In genomic region chr2:174659874-174660273, GRCm38 (mm10) we compare ENCODE assay signal across 24 mouse cellular contexts. TPM values are rescaled to one million over a fixed set of nuclear protein-coding genes. Genes with fewer than 3 reads are reported as not detected.
"Had no signal": no experiment of that assay in that cellular context is flagged by ENCODE, and none has a peak within 500 bp of the region (broad histone marks: within the 10 kb centered on the region; RNA-seq: fewer than 3 reads in every experiment).

No protein-coding gene starts in this region.

- DNase-seq: kidney, adult 11 months; kidney, adult 8-10 months; kidney, postnatal 14 days; kidney, postnatal 4 days; left cerebral cortex, postnatal 4 days; liver; lung, adult 18-20 months; lung, postnatal 10 days; lung, postnatal 36 days; retina, postnatal 1 day; right cerebral cortex, postnatal 25 days; thymus, adult 2 months; thymus, postnatal 25 days had no signal

- ATAC-seq: midbrain, embryonic 13.5 days; midbrain, embryonic 16.5 days had no signal

- H3K27ac ChIP-seq: limb, embryonic 13.5 days; liver, embryonic 12.5 days; liver, embryonic 15.5 days; lung, embryonic 15.5 days; midbrain, embryonic 13.5 days; neural tube, embryonic 13.5 days; stomach, embryonic 15.5 days had no signal

- H3K4me2 ChIP-seq: limb, embryonic 13.5 days; liver, embryonic 12.5 days; liver, embryonic 15.5 days; lung, embryonic 15.5 days; midbrain, embryonic 13.5 days; neural tube, embryonic 13.5 days; stomach, embryonic 15.5 days had no signal

- H3K36me3 ChIP-seq: limb, embryonic 13.5 days; liver, embryonic 12.5 days; liver, embryonic 15.5 days; lung, embryonic 15.5 days; midbrain, embryonic 10.5 days; midbrain, embryonic 13.5 days; neural tube, embryonic 13.5 days; stomach, embryonic 15.5 days had no signal

- H3K27me3 ChIP-seq: limb, embryonic 13.5 days; liver, embryonic 15.5 days; lung, embryonic 15.5 days; midbrain, embryonic 13.5 days; neural tube, embryonic 13.5 days; stomach, embryonic 15.5 days had no signal

- H3K9me3 ChIP-seq: limb, embryonic 13.5 days; liver, embryonic 12.5 days; liver, embryonic 15.5 days; lung, embryonic 15.5 days; megakaryocyte, embryonic 14.5 days; midbrain, embryonic 10.5 days; midbrain, embryonic 13.5 days; neural tube, embryonic 13.5 days; stomach, embryonic 15.5 days had no signal

- H3K4me3 ChIP-seq: limb, embryonic 13.5 days; liver, embryonic 12.5 days; liver, embryonic 15.5 days; lung, embryonic 15.5 days; megakaryocyte, embryonic 14.5 days; midbrain, embryonic 10.5 days; midbrain, embryonic 13.5 days; myocyte; neural tube, embryonic 13.5 days; stomach, embryonic 15.5 days had no signal

- H3K4me1 ChIP-seq: liver, embryonic 12.5 days; liver, embryonic 15.5 days; lung, embryonic 15.5 days; megakaryocyte, embryonic 14.5 days; midbrain, embryonic 13.5 days had no signal

- H3K9ac ChIP-seq: limb, embryonic 13.5 days; liver, embryonic 12.5 days; liver, embryonic 15.5 days; lung, embryonic 15.5 days; midbrain, embryonic 13.5 days; neural tube, embryonic 13.5 days; stomach, embryonic 15.5 days had no signal

RNA-seq across cellular contexts. Expression of gene Zfp831, which starts 16.5 kb away (rescaled TPM):
- polyA plus RNA-seq: midbrain, embryonic 10.5 days; midbrain, embryonic 16.5 days; myocyte; neural tube, embryonic 13.5 days had no signal
